Mouse (Mus musculus): ENCODE measurements around the gene Olfr1188.
"Not testable (repeated sequence)": the region's sequence is repeated elsewhere in the genome, so short reads cannot be mapped to it uniquely, and the experiment has no call there.

Gene Olfr1188

GRCm38 (mm10) chr2:88556635-88557034 lies at the start of gene Olfr1188:
Gene Olfr1188 (plus strand): TSS chr2:88556935.
- DNase-seq (ENCODE audit: low spot score in 2 of 2) = no peak

GRCm38 (mm10) chr2:88518251-88518650 lies 38.5 kb upstream of the Olfr1188 start, which contains the start of gene Olfr1186:
Gene Olfr1186 (plus strand): TSS chr2:88518551.
- DNase-seq (ENCODE audit: low spot score in 2 of 2) = no peak

- no peak for DNase-seq (ENCODE audit: low spot score in 2 of 2)
These were observed 31.0 kb upstream of the Olfr1188 start for GRCm38 (mm10) chr2:88525720-88526119.

GRCm38 (mm10) chr2:88572696-88573095 lies 16.0 kb downstream of the Olfr1188 start:
- not testable (repeated sequence) for DNase-seq (ENCODE audit: low spot score in 2 of 2)

GRCm38 (mm10) chr2:88586154-88586553 lies 29.4 kb downstream of the Olfr1188 start, which contains the start of gene Olfr1189:
Gene Olfr1189 (plus strand): TSS chr2:88586454.
- DNase-seq (ENCODE audit: low spot score in 2 of 2) = no peak
